Mouse (Mus musculus) MEL (cell line): ENCODE data around the gene Gm45208.

Experiments used
- MEF2A ChIP-seq: IDR thresholded peaks from 2 replicates; pipeline ENCODE4 v1.6.1; 2014; ENCODE audit warnings: low read depth, mild to moderate bottlenecking, inconsistent platforms, low read length, improper control_type of control experiment; ENCODE audit not compliant: poor library complexity, insufficient replicate concordance, severe bottlenecking; ENCODE audit errors: extremely low read depth
- POLR2A ChIP-seq, 2 experiments: IDR thresholded peaks; 2 replicates each; pipeline ENCODE4 v1.6.1; 2011 to 2012; ENCODE audit warnings: low read length in 2 of 2, mild to moderate bottlenecking in 2 of 2, control low read depth in 1 of 2, improper control_type of control experiment in 1 of 2, low read depth in 1 of 2, moderate library complexity in 1 of 2; ENCODE audit not compliant: control insufficient read depth in 1 of 2, insufficient read depth in 1 of 2, poor library complexity in 1 of 2
- RCOR1 ChIP-seq: IDR thresholded peaks from 2 replicates; pipeline ENCODE4 v1.6.1; 2012; ENCODE audit warnings: low read depth, mild to moderate bottlenecking, inconsistent platforms, low read length, improper control_type of control experiment

- TF ChIP-seq MEF2A: no peak
- TF ChIP-seq POLR2A (IDR thresholded peaks at IDR 0.05; ENCODE audit: control insufficient read depth in 1 of 2, insufficient read depth in 1 of 2, low read depth in 1 of 2, low read length in 2 of 2, poor library complexity in 1 of 2): no peak
- TF ChIP-seq RCOR1: no peak
These were observed 31.6 kb upstream of the Gm45208 start for GRCm38 (mm10) chrX:7690486-7690885.
